Mouse (Mus musculus) CH12.LX (cell line): ENCODE measurements around the gene Map7. TPM values are rescaled to one million over a fixed set of nuclear protein-coding genes. Genes with fewer than 3 reads are reported as not detected.

Experiments
- DNase-seq: peaks from one replicate; pipeline ENCODE4 v3.0.0-alpha.2; 2013; ENCODE audit errors: extremely low read depth
- H3K27ac ChIP-seq: 2 replicates; pipeline ENCODE4 v1.5.1; 2012; ENCODE audit warnings: low read depth, mild to moderate bottlenecking, control low read depth, moderate library complexity; ENCODE audit not compliant: insufficient read depth
- H3K27me3 ChIP-seq: replicated peaks from 2 replicates; pipeline ENCODE3; 2012; ENCODE audit warnings: inconsistent platforms
- H3K36me3 ChIP-seq, 2 experiments: replicated peaks in 1 of 2; 2 replicates each; pipeline versions ENCODE3 to v1.6.1; 2012; ENCODE audit warnings: inconsistent platforms in 1 of 2, low read length in 1 of 2, mild to moderate bottlenecking in 1 of 2, mixed read lengths in 1 of 2, moderate library complexity in 1 of 2; ENCODE audit not compliant: control insufficient read depth in 1 of 2, insufficient read depth in 1 of 2
- H3K4me1 ChIP-seq, 2 experiments: 2 replicates each; pipeline ENCODE4 v1.6.1; 2012; ENCODE audit warnings: inconsistent platforms in 1 of 2, moderate library complexity in 1 of 2; ENCODE audit not compliant: insufficient read depth in 2 of 2, control insufficient read depth in 1 of 2
- H3K4me2 ChIP-seq: 2 replicates; pipeline ENCODE4 v1.6.1; 2012; ENCODE audit warnings: low read depth, mild to moderate bottlenecking, control low read depth; ENCODE audit not compliant: poor library complexity, insufficient read depth, severe bottlenecking
- H3K4me3 ChIP-seq, 3 experiments: fragments of 150-350 bp in 1 of 3; sonication (generic) in 1 of 3; replicated peaks in 1 of 3; 2 replicates each; pipeline versions ENCODE3 to v1.5.1; 2011 to 2012; ENCODE audit warnings: low read depth in 2 of 3, low read length in 2 of 3, mild to moderate bottlenecking in 2 of 3, moderate library complexity in 2 of 3, control low read depth in 1 of 3, improper control_type of control experiment in 1 of 3, inconsistent platforms in 1 of 3, mixed read lengths in 1 of 3; ENCODE audit not compliant: poor library complexity in 1 of 3
- H3K79me2 ChIP-seq: replicated peaks from 2 replicates; pipeline ENCODE4 v1.6.1; 2012; ENCODE audit warnings: mild to moderate bottlenecking, moderate library complexity; ENCODE audit not compliant: control insufficient read depth, poor library complexity, insufficient read depth, severe bottlenecking; ENCODE audit errors: extremely low read depth
- H3K9ac ChIP-seq: 2 replicates; pipeline ENCODE4 v1.6.1; 2012; ENCODE audit warnings: low read depth, mild to moderate bottlenecking, control low read depth, moderate library complexity; ENCODE audit not compliant: insufficient read depth
- H3K9me3 ChIP-seq: replicated peaks from 2 replicates; pipeline ENCODE3; 2012; ENCODE audit warnings: low read length, inconsistent platforms, mixed read lengths
- BHLHE40 ChIP-seq: IDR thresholded peaks from 2 replicates; pipeline ENCODE4 v1.6.1; 2011; ENCODE audit warnings: mild to moderate bottlenecking, low read depth, low read length, improper control_type of control experiment
- CHD1 ChIP-seq: IDR thresholded peaks from 2 replicates; pipeline ENCODE4 v1.6.1; 2012; ENCODE audit warnings: low read depth, low read length, improper control_type of control experiment, inconsistent platforms
- CHD2 ChIP-seq: IDR thresholded peaks from 2 replicates; pipeline ENCODE4 v1.6.1; 2011; ENCODE audit warnings: low read length, improper control_type of control experiment
- CTCF ChIP-seq, 2 experiments: IDR thresholded peaks in 1 of 2; conservative IDR thresholded peaks in 1 of 2; 2 replicates each; pipeline ENCODE4 v1.5.1; 2011 to 2012; ENCODE audit warnings: low read depth in 2 of 2, low read length in 2 of 2, improper control_type of control experiment in 1 of 2, inconsistent platforms in 1 of 2, mild to moderate bottlenecking in 1 of 2, moderate library complexity in 1 of 2
- E2F4 ChIP-seq: IDR thresholded peaks from 2 replicates; pipeline ENCODE4 v1.6.1; 2011; ENCODE audit warnings: low read depth, low read length, improper control_type of control experiment; ENCODE audit not compliant: insufficient replicate concordance
- ELF1 ChIP-seq: IDR thresholded peaks from 2 replicates; pipeline ENCODE4 v1.6.1; 2014; ENCODE audit warnings: low read depth, mild to moderate bottlenecking, inconsistent platforms, low read length, improper control_type of control experiment
- GABPA ChIP-seq: IDR thresholded peaks from 2 replicates; pipeline ENCODE4 v1.6.1; 2012; ENCODE audit warnings: low read depth, low read length, improper control_type of control experiment, inconsistent platforms; ENCODE audit not compliant: insufficient replicate concordance
- HCFC1 ChIP-seq: IDR thresholded peaks from 2 replicates; pipeline ENCODE4 v1.6.1; 2012; ENCODE audit warnings: low read depth, mild to moderate bottlenecking, inconsistent platforms, low read length, improper control_type of control experiment
- JUND ChIP-seq: conservative IDR thresholded peaks from 2 replicates; pipeline ENCODE4 v1.6.1; 2011; ENCODE audit warnings: low read depth, low read length, improper control_type of control experiment
- MAFK ChIP-seq: IDR thresholded peaks from 2 replicates; pipeline ENCODE4 v1.6.1; 2011; ENCODE audit warnings: low read length, improper control_type of control experiment; ENCODE audit not compliant: insufficient replicate concordance
- MEF2A ChIP-seq: IDR thresholded peaks from 2 replicates; pipeline ENCODE4 v1.6.1; 2014; ENCODE audit warnings: low read depth, mild to moderate bottlenecking, inconsistent platforms, low read length, improper control_type of control experiment, borderline replicate concordance
- MXI1 ChIP-seq: IDR thresholded peaks from 2 replicates; pipeline ENCODE4 v1.6.1; 2011; ENCODE audit warnings: mild to moderate bottlenecking, low read depth, low read length, improper control_type of control experiment
- NRF1 ChIP-seq: IDR thresholded peaks from 2 replicates; pipeline ENCODE4 v1.6.1; 2014; ENCODE audit warnings: low read depth, mild to moderate bottlenecking, inconsistent platforms, low read length, improper control_type of control experiment, moderate library complexity
- PAX5 ChIP-seq: IDR thresholded peaks from 2 replicates; pipeline ENCODE4 v1.6.1; 2012; ENCODE audit warnings: low read length, inconsistent platforms, mixed read lengths
- POLR2AphosphoS2 ChIP-seq: IDR thresholded peaks from 2 replicates; pipeline ENCODE4 v1.6.1; 2011; ENCODE audit warnings: low read depth, low read length, improper control_type of control experiment
- RAD21 ChIP-seq: IDR thresholded peaks from 2 replicates; pipeline ENCODE4 v1.6.1; 2011; ENCODE audit warnings: low read depth, mild to moderate bottlenecking, low read length, improper control_type of control experiment, moderate library complexity
- RCOR1 ChIP-seq: conservative IDR thresholded peaks from 2 replicates; pipeline ENCODE4 v1.6.1; 2012; ENCODE audit warnings: low read depth, mild to moderate bottlenecking, inconsistent platforms, low read length, improper control_type of control experiment
- SIN3A ChIP-seq: IDR thresholded peaks from 2 replicates; pipeline ENCODE4 v1.6.1; 2012; ENCODE audit warnings: low read length, improper control_type of control experiment, inconsistent platforms
- TBP ChIP-seq: conservative IDR thresholded peaks from 2 replicates; pipeline ENCODE4 v1.6.1; 2011; ENCODE audit warnings: low read depth, low read length, improper control_type of control experiment
- TCF12 ChIP-seq: IDR thresholded peaks from 2 replicates; pipeline ENCODE4 v1.6.1; 2014; ENCODE audit warnings: low read depth, mild to moderate bottlenecking, inconsistent platforms, low read length, improper control_type of control experiment
- ZKSCAN1 ChIP-seq: IDR thresholded peaks from 2 replicates; pipeline ENCODE4 v1.6.1; 2012; ENCODE audit warnings: low read depth, inconsistent platforms, low read length, improper control_type of control experiment, borderline replicate concordance
- ZMIZ1 ChIP-seq: IDR thresholded peaks from 2 replicates; pipeline ENCODE4 v1.6.1; 2012; ENCODE audit warnings: low read depth, mild to moderate bottlenecking, inconsistent platforms, low read length, improper control_type of control experiment
- ZNF384 ChIP-seq: IDR thresholded peaks from 2 replicates; pipeline ENCODE4 v1.6.1; 2012; ENCODE audit warnings: low read depth, low read length, improper control_type of control experiment, inconsistent platforms
- dilution Hi-C: fragments of 300-500 bp; cut with MboI; formaldehyde crosslinking; loops from 2 replicates; pipeline ENCODE4 v1.14.3; 2020; ENCODE audit warnings: low sequenced_read_pairs; ENCODE audit not compliant: extremely low pct_unique_long_range_greater_than_20kb, extremely low pct_ligation_motif_present
- in situ Hi-C: fragments of 300-500 bp; cut with MboI; formaldehyde crosslinking; loops from 3 replicates; pipeline ENCODE4 v1.14.3; 2019; ENCODE audit warnings: low sequenced_read_pairs, low pct_ligation_motif_present, low pct_unique_long_range_greater_than_20kb, mixed read lengths
- polyA plus RNA-seq: library from polyadenylated mRNA; unstranded; fragments of >175 nt; gene quantifications from 2 replicates; pipeline ENCODE4 v1.2.1, GENCODE M21; 2012; ENCODE audit warnings: low read depth; ENCODE audit not compliant: insufficient read length
- total RNA-seq, 2 experiments: library from RNA; depleted of rRNA; stranded (reverse); fragments of 300-350 nt in 1 of 2; fragments of >200 nt in 1 of 2; gene quantifications; 2 replicates each; pipeline ENCODE4 v1.2.3; 2012 to 2014

Gene Map7
- total RNA-seq (2012; rRNA removed) (7.4 and 8.8 TPM in 2 replicates), total RNA-seq (2014; rRNA removed) (21.6 and 23.3 TPM in 2 replicates), polyA plus RNA-seq (31.1 and 48.0 TPM in 2 replicates)

GRCm38 (mm10) chr10:20148130-20148772 is at the start of gene Map7:
Gene Map7 (plus strand): TSS chr10:20148471.
- Histone ChIP-seq H3K27ac (no peak within 1 kb of the TSS), H3K79me2 (no peaks in the 10 kb centered on the region), H3K4me2 (peak within 1 kb of the TSS; percentile 46; the same call in 1 of the 2 replicates), H3K4me3 (no peak within 1 kb of the TSS), H3K9me3 (peaks cover 7% of the 10 kb centered on the region), H3K36me3 (peaks cover 7 to 14% of the 10 kb centered on the region in 2 experiments), H3K27me3 (no peaks in the 10 kb centered on the region), H3K9ac (no peak within 1 kb of the TSS), H3K4me1 (no peaks in the 10 kb centered on the region)
- DNase-seq: no peak
- in situ Hi-C loops (loop anchor here (25.0 kb wide), 1 partner anchor 411 kb away; no protein-coding TSS in a partner anchor), dilution Hi-C loops (no loop called here)
- TF ChIP-seq TBP: no peak
- TF ChIP-seq ZMIZ1: no peak
- TF ChIP-seq ELF1: no peak
- TF ChIP-seq TCF12: no peak
- TF ChIP-seq JUND: no peak
- TF ChIP-seq ZKSCAN1: no peak
- TF ChIP-seq CHD2: no peak
- TF ChIP-seq CTCF (conservative IDR thresholded peaks at IDR 0.05 in 1 of 2, IDR thresholded peaks at IDR 0.05 in 1 of 2; ENCODE audit: low read depth in 2 of 2, low read length in 2 of 2): no peak

GRCm38 (mm10) chr10:20101456-20101855 is 46.8 kb upstream of the Map7 start:
- DNase-seq: no peak
- dilution Hi-C loops (no loop called here), in situ Hi-C loops (no loop called here)

GRCm38 (mm10) chr10:20104271-20104931 is 43.9 kb upstream of the Map7 start:
- DNase-seq: peak; percentile 74
- H3K36me3 ChIP-seq: peaks cover 60 to 83% of the 10 kb centered on the region in 2 experiments
- H3K4me1 ChIP-seq: peaks cover 8 to 20% of the 10 kb centered on the region in 2 experiments
- H3K9me3 ChIP-seq: no peaks in the 10 kb centered on the region
- no peak overlapping the region for H3K27ac ChIP-seq
- dilution Hi-C loops: no loop called here
- no peak overlapping the region for H3K4me3 ChIP-seq
- H3K9ac ChIP-seq: no peak overlapping the region
- H3K4me2 ChIP-seq: peak overlapping the region; percentile 22; the same call in 1 of the 2 replicates
- H3K79me2 ChIP-seq: 0 out of 2 replicates have a peak, but pooled peaks cover 2% of the 10 kb centered on the region
- in situ Hi-C loops: no loop called here
- no peaks in the 10 kb centered on the region for H3K27me3 ChIP-seq
- TF ChIP-seq MXI1 (no peak), E2F4 (no peak), ELF1 (peak; percentile 23; the same call in 1 of the 2 replicates), ZNF384 (peak; percentile 86), MEF2A (0 out of 2 replicates have a peak, but pooled peaks have one; percentile 32), TCF12 (no peak), RAD21 (no peak), POLR2AphosphoS2 (no peak), BHLHE40 (peak; percentile 81), CHD1 (no peak), PAX5 (no peak), NRF1 (no peak), HCFC1 (no peak), RCOR1 (no peak), GABPA (no peak), SIN3A (peak; percentile 40; the same call in 1 of the 2 replicates)

More at GRCm38 (mm10) chr10:20101456-20101855, 46.8 kb upstream of the Map7 start:
- H3K4me1 ChIP-seq: peaks cover 8 to 20% of the 10 kb centered on the region in 2 experiments
- no peak overlapping the region for H3K27ac ChIP-seq
- peaks cover 47 to 77% of the 10 kb centered on the region in 2 experiments for H3K36me3 ChIP-seq
- no peak for TF ChIP-seq MAFK
- no peak overlapping the region for H3K4me2 ChIP-seq
- no peaks in the 10 kb centered on the region for H3K27me3 ChIP-seq
- no peaks in the 10 kb centered on the region for H3K9me3 ChIP-seq
- no peak overlapping the region for H3K4me3 ChIP-seq
- no peak overlapping the region for H3K9ac ChIP-seq
- 0 out of 2 replicates have a peak, but pooled peaks cover 2% of the 10 kb centered on the region for H3K79me2 ChIP-seq
